Mouse (Mus musculus): ENCODE measurements at regions not wholly inside any gene's neighbourhood (a gene's known extent, or its start where the extent isn't known, plus 50 kb on each side); places are given as distances from the start of the nearest gene placed in this dataset.

DNA sequence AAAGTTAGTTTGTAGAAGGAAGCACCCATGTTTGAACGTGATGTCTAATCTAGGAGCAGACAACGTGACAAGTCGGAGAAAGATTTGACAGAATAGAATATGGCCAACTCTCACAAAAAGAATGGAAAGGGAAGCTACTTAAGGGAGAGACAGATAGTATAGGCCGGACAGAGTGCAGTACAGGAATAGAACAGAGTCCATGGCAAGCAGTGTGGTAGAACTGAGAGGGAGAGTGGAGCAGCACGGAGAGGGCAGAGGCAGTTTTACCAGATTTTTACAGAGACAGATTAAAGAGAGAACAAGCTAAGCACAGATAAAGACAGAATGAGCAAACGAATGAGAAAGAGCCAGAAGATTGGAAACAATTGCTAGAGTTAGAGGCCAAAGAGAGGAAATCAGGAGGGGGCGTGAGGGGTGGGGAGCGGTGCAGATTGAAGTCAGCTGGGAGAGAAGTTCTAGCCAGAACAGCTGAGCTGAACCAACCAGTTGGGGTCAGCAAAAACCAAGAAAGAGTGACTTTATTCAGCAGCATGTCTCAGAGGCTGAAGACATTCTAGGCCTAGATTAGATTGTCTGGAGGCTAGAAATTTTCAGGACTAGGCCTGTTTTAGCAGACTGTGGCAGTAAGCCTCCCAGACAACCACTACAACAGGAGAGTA is 464.1 kb downstream of the Gm9195 start:
- TF ChIP-seq CTCF (IDR thresholded peaks at IDR 0.05; ENCODE audit: extremely low read depth, insufficient read length, insufficient replicate concordance, low read depth, low read length) (no peak), POLR2A (IDR thresholded peaks at IDR 0.05; ENCODE audit: low read depth, low read length) (no peak)
